Mouse (Mus musculus) cortical plate, adult 2 months (tissue): ENCODE results near the gene Dennd4b. TPM values are rescaled to one million over a fixed set of nuclear protein-coding genes. Genes with fewer than 3 reads are reported as not detected.

ENCODE experiments used
- H3K27ac ChIP-seq: fragments of 200-500 bp; 2 replicates; pipeline ENCODE4 v1.5.1; 2012; ENCODE audit warnings: low read length, control low read depth, inconsistent platforms; ENCODE audit not compliant: insufficient read depth
- H3K4me1 ChIP-seq: fragments of 200-500 bp; 2 replicates; pipeline ENCODE4 v1.6.1; 2011; ENCODE audit warnings: low read length; ENCODE audit not compliant: control insufficient read depth, insufficient read depth
- H3K4me3 ChIP-seq: fragments of 200-500 bp; 2 replicates; pipeline ENCODE4 v1.5.1; 2011; ENCODE audit warnings: mild to moderate bottlenecking, low read length, control low read depth; ENCODE audit not compliant: insufficient read depth
- CTCF ChIP-seq: fragments of 200-500 bp; IDR thresholded peaks from 2 replicates; pipeline ENCODE4 v1.5.1; 2011; ENCODE audit warnings: mild to moderate bottlenecking, control low read depth, low read length; ENCODE audit not compliant: insufficient read depth; ENCODE audit errors: extremely low read depth
- POLR2A ChIP-seq: fragments of 200-500 bp; IDR thresholded peaks from 2 replicates; pipeline ENCODE4 v1.6.1; 2011; ENCODE audit warnings: mild to moderate bottlenecking, low read length, control low read depth; ENCODE audit not compliant: insufficient read depth; ENCODE audit errors: extremely low read depth
- polyA plus RNA-seq: library from polyadenylated mRNA; depleted of rRNA; stranded (reverse); fragments of >200 nt; gene quantifications from 2 replicates; pipeline ENCODE4 v1.2.3, GENCODE M21; 2012

Gene Dennd4b
- polyA plus RNA-seq, 1 experiment: 40.4 TPM

GRCm38 (mm10) chr3:90231507-90232333, 33.3 kb upstream of the Dennd4b start, which contains the start of gene Jtb:
TSS of gene Jtb (plus strand) at chr3:90231597.
- no peak within 1 kb of the TSS for H3K27ac ChIP-seq
- H3K4me3 ChIP-seq: peak within 1 kb of the TSS; percentile 66
- peak; percentile 95 for TF ChIP-seq POLR2A
- TF ChIP-seq CTCF: no peak
- H3K4me1 ChIP-seq: peaks cover 2% of the 10 kb centered on the region

- no peaks in the 10 kb centered on the region for H3K4me1 ChIP-seq
- H3K27ac ChIP-seq: no peak overlapping the region
- no peak for TF ChIP-seq CTCF
- no peak for TF ChIP-seq POLR2A
- H3K4me3 ChIP-seq: no peak overlapping the region
Observed at GRCm38 (mm10) chr3:90241251-90241650, 23.7 kb upstream of the Dennd4b start.

GRCm38 (mm10) chr3:90241669-90242358, 23.2 kb upstream of the Dennd4b start:
- Histone ChIP-seq H3K27ac (no peak overlapping the region), H3K4me3 (no peak overlapping the region), H3K4me1 (no peaks in the 10 kb centered on the region)
- TF ChIP-seq POLR2A: no peak
- no peak for TF ChIP-seq CTCF

- 0 out of 2 replicates have a peak within 1 kb of the TSS, but pooled peaks have one; percentile 7 for H3K4me3 ChIP-seq
- no peak for TF ChIP-seq CTCF
- TF ChIP-seq POLR2A: no peak
- no peaks in the 10 kb centered on the region for H3K4me1 ChIP-seq
Observed at GRCm38 (mm10) chr3:90242984-90243775, 21.8 kb upstream of the Dennd4b start, which contains the start of gene Creb3l4. TSS of gene Creb3l4 (minus strand) at chr3:90243512.

GRCm38 (mm10) chr3:90245406-90245805, 19.6 kb upstream of the Dennd4b start:
- Histone ChIP-seq H3K4me1 (no peaks in the 10 kb centered on the region), H3K27ac (no peak overlapping the region), H3K4me3 (no peak overlapping the region)
- TF ChIP-seq POLR2A (no peak), CTCF (no peak)

More at GRCm38 (mm10) chr3:90242984-90243775, 21.8 kb upstream of the Dennd4b start, which contains the start of gene Creb3l4:
- H3K27ac ChIP-seq: no peak within 1 kb of the TSS

- Histone ChIP-seq H3K4me3 (peak overlapping the region; percentile 66), H3K27ac (peak overlapping the region; percentile 85), H3K4me1 (peaks cover 2% of the 10 kb centered on the region; the same call in 1 of the 2 replicates)
- TF ChIP-seq POLR2A: no peak
Observed at GRCm38 (mm10) chr3:90247630-90247959, 17.4 kb upstream of the Dennd4b start.

GRCm38 (mm10) chr3:90247960-90248745, 16.8 kb upstream of the Dennd4b start, which contains the start of gene Slc39a1:
TSS of gene Slc39a1 (plus strand) at chr3:90248172.
- Histone ChIP-seq H3K4me3 (peak within 1 kb of the TSS; percentile 66), H3K4me1 (peaks cover 2% of the 10 kb centered on the region; the same call in 1 of the 2 replicates), H3K27ac (peak within 1 kb of the TSS; percentile 85)
- TF ChIP-seq CTCF (no peak), POLR2A (peak; percentile 78; the same call in 1 of the 2 replicates)

- H3K4me3 ChIP-seq: peak overlapping the region; percentile 66
- H3K4me1 ChIP-seq: peaks cover 2% of the 10 kb centered on the region
- peak overlapping the region; percentile 76; the same call in 1 of the 2 replicates for H3K27ac ChIP-seq
- TF ChIP-seq POLR2A (no peak), CTCF (no peak)
Observed at GRCm38 (mm10) chr3:90248746-90249100, 16.3 kb upstream of the Dennd4b start.
